Mouse (Mus musculus) spleen, adult 2 months (tissue): ENCODE data around the gene A3galt2.

Source experiments
- CTCF ChIP-seq: fragments of 200-500 bp; IDR thresholded peaks from 2 replicates; pipeline ENCODE4 v1.5.1; 2011; ENCODE audit warnings: mild to moderate bottlenecking, inconsistent platforms; ENCODE audit not compliant: insufficient read depth, insufficient read length, insufficient replicate concordance; ENCODE audit errors: extremely low read depth
- POLR2A ChIP-seq: fragments of 200-500 bp; IDR thresholded peaks from 2 replicates; pipeline ENCODE4 v1.6.1; 2011; ENCODE audit warnings: low read depth, low read length, inconsistent platforms

DNA sequence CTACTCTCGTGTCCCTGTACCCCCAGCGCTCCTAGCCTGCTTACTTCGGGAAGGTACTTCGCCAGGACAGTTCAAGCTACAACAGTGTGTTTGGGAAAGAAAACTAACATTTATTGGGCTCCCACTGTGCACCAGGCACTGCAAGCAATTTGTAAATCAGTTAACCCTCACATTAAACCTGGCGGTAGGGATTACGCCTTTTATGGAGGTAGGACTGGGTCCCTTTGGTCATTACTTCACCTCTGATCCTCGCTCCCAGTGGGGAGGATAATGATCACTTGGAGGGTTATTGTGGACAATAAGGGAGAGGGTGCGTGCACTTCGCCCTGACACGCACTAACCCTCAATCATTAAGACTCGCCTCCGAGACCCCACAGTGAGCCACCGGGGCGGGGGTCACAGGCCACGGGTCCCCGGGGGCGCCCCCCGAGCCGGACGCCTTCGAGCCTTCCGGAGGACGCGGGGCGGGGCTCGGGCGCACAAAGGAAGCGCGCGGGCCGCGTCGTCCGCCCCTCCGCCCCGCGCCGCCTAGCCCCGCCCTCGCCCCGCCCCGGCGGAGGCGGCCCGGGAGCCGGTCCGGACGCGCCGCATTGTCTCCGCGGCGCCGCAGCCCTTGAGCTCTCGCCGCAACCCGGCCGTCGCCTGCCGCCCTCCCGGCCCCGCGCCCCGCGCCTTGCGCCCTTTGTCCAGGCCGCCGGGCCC is 28.0 kb upstream of the A3galt2 start:
- TF ChIP-seq CTCF: no peak
- peak; percentile 77 for TF ChIP-seq POLR2A
